Mouse (Mus musculus): ENCODE results near the gene Phactr2. TPM values are rescaled to one million over a fixed set of nuclear protein-coding genes. Genes with fewer than 3 reads are reported as not detected.

Gene Phactr2
- polyA plus RNA-seq, 1 experiment: 6.4 TPM

DNA sequence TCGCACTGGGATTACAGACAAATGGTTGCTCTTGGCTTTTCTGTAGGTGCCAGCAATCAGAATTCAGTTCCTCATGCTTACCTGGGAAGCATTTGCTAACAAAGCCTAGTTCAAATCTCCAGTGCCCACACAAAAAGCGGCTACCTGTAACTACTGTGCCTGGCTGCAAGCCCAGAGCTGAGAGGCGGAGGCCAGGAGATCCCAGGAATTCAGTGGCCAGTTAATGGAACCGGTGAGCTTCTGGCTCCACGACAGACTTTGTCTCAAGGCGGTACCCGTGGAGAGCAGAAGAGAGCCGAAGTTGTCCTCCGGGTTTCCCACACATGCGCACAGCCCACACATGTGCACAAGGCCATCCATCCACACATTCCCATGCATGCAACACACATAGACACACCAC, 46.6 kb downstream of the Phactr2 start:
- DNase-seq (ENCODE audit: low read depth): no peak
- no peak for TF ChIP-seq POLR2A (IDR thresholded peaks at IDR 0.05; ENCODE audit: borderline replicate concordance, extremely low read depth, insufficient read depth, insufficient read length, poor library complexity, severe bottlenecking)
- TF ChIP-seq CTCF (IDR thresholded peaks at IDR 0.05; ENCODE audit: borderline replicate concordance, extremely low read depth, insufficient read depth, insufficient read length): no peak

GRCm38 (mm10) chr10:13425198-13425597, 49.0 kb downstream of the Phactr2 start:
- TF ChIP-seq CTCF (IDR thresholded peaks at IDR 0.05; ENCODE audit: borderline replicate concordance, extremely low read depth, insufficient read depth, insufficient read length) (no peak), POLR2A (IDR thresholded peaks at IDR 0.05; ENCODE audit: borderline replicate concordance, extremely low read depth, insufficient read depth, insufficient read length, poor library complexity, severe bottlenecking) (no peak)
- no peak for DNase-seq (ENCODE audit: low read depth)

DNA sequence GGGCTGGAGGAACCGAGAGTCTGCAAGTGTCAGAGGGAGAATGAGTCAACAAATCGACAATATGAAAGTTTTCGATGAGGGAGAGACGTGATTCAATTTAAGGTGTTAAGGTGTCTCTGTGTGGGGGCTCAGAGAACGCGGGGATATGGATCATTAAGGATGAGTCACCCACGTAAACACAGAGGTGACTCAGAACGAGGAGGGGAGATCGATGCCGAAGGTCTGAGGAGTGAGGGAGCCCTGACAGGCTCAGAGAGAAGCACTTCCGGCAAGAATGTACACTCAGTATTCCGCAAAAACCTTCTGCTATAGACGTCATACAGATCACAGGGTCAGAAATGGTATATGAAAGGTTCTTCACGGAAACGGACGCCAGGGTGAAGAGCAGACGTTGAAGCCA, 49.7 kb downstream of the Phactr2 start:
- no peak for TF ChIP-seq POLR2A (IDR thresholded peaks at IDR 0.05; ENCODE audit: borderline replicate concordance, extremely low read depth, insufficient read depth, insufficient read length, poor library complexity, severe bottlenecking)
- TF ChIP-seq CTCF (IDR thresholded peaks at IDR 0.05; ENCODE audit: borderline replicate concordance, extremely low read depth, insufficient read depth, insufficient read length): no peak
- no peak for DNase-seq (ENCODE audit: low read depth)

DNA sequence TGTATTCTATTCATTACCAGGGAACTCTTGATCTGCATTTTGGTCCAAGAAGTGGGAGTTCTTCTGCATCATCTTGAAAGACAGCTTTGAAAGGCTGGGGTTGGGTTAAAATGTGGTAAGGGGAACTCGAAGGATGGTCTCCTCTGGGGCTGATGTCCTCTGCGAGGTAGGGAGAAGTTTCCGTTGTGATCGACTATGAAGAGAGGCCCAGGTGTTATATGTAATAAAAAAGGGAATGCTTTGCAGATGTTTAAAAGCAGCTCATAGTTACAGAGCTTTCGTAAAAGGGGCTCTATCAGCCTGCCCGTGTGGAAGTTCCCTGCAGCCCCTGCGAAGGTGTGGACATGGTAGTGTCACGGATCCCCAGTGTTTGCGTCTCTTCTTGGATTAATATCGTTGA, 50.2 kb downstream of the Phactr2 start:
- no peak for DNase-seq (ENCODE audit: low read depth)
- TF ChIP-seq CTCF (IDR thresholded peaks at IDR 0.05; ENCODE audit: borderline replicate concordance, extremely low read depth, insufficient read depth, insufficient read length) (no peak), POLR2A (IDR thresholded peaks at IDR 0.05; ENCODE audit: borderline replicate concordance, extremely low read depth, insufficient read depth, insufficient read length, poor library complexity, severe bottlenecking) (no peak)

DNA sequence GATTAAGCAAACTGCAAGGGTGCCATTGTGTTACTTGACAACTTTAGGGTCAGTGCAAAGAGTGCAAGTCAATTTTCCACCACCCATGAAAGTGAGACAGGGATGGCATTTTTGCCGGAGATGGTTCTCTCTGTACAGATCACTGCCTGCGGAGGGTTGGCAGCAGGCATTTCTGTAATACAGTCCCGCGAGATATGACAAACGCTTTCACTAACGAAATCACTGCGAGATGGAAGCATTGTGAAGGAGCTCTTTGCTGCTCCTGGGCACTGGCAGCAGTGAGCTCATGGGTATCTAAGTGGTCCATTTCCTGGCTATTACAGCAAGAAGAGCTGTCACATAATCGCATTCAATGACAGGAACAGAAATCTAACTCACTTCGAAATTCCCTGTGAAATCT, 52.1 kb downstream of the Phactr2 start:
- TF ChIP-seq POLR2A (IDR thresholded peaks at IDR 0.05; ENCODE audit: borderline replicate concordance, extremely low read depth, insufficient read depth, insufficient read length, poor library complexity, severe bottlenecking) (no peak), CTCF (IDR thresholded peaks at IDR 0.05; ENCODE audit: borderline replicate concordance, extremely low read depth, insufficient read depth, insufficient read length) (no peak)
- DNase-seq (ENCODE audit: low read depth): peak; percentile 67

GRCm38 (mm10) chr10:13419246-13419645, 55.0 kb downstream of the Phactr2 start:
- no peak for TF ChIP-seq POLR2A (IDR thresholded peaks at IDR 0.05; ENCODE audit: borderline replicate concordance, extremely low read depth, insufficient read depth, insufficient read length, poor library complexity, severe bottlenecking)
- no peak for TF ChIP-seq CTCF (IDR thresholded peaks at IDR 0.05; ENCODE audit: borderline replicate concordance, extremely low read depth, insufficient read depth, insufficient read length)
- peak; percentile 86 for DNase-seq (ENCODE audit: low read depth)

DNA sequence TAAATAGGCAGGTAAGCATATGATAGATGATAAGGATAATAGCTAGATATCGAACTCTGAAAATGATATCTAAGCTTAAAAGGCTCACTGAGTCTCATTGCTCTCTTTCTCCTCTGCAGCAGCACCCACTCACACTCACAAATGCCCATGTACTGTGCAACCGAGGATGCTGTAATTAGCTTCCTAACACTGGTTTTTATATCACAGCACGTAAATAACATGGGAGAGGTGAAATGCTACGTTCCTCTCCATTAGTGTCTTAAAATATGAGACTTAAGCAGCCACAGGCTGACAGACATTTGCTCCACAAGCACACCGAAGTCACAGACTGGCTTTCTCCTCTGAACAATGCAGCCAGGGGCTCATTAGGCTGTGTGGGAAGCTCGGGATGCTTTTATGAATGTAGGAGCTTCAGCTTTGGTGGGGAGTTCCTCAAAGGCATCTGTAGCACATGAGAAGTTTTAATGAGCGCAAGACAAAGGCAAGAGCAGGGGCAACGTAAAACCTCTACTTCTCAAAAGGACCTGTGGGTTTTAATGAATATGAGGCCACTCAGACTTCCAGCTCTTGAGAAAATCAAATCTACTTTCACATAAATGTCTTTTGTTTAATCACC, 58.6 kb downstream of the Phactr2 start:
- DNase-seq (ENCODE audit: low read depth): peak; percentile 95
- TF ChIP-seq CTCF (IDR thresholded peaks at IDR 0.05; ENCODE audit: borderline replicate concordance, extremely low read depth, insufficient read depth, insufficient read length) (no peak), POLR2A (IDR thresholded peaks at IDR 0.05; ENCODE audit: borderline replicate concordance, extremely low read depth, insufficient read depth, insufficient read length, poor library complexity, severe bottlenecking) (no peak)

DNA sequence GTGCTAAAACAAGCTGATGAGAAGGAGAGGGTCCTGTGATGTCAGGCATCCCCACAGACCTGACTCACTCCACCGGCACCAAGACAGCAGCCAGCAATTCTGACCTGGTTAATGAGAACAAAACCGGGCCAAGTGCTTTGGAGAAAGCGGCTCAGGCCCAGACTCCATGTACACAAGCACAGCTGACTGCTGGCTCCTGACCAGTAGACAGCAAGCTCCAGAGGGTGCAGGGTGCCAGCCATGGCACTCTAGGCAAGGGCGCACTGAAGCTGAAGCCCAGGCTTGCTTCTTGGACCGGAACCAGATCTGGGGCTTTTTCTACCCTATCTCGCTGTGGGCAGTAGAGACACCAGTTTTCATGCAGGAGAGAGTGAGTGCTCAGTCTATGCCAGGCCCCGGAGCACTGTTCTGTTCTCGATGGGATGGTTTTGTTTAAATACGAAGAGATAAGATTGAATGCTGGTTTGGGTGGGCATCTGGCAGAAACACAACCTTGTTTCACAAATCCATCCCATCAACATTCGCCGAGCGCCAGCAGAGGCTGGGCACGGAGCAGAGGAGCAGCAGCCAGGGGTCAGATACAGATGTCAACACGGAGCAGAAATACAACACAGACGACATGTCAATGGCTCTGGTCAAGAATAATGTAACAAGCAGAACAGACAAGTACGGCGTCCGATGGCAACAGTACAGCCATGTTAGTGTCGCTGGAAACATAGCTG, 61.8 kb downstream of the Phactr2 start:
- peak; percentile 71 for DNase-seq (ENCODE audit: low read depth)
- no peak for TF ChIP-seq POLR2A (IDR thresholded peaks at IDR 0.05; ENCODE audit: borderline replicate concordance, extremely low read depth, insufficient read depth, insufficient read length, poor library complexity, severe bottlenecking)
- no peak for TF ChIP-seq CTCF (IDR thresholded peaks at IDR 0.05; ENCODE audit: borderline replicate concordance, extremely low read depth, insufficient read depth, insufficient read length)

DNA sequence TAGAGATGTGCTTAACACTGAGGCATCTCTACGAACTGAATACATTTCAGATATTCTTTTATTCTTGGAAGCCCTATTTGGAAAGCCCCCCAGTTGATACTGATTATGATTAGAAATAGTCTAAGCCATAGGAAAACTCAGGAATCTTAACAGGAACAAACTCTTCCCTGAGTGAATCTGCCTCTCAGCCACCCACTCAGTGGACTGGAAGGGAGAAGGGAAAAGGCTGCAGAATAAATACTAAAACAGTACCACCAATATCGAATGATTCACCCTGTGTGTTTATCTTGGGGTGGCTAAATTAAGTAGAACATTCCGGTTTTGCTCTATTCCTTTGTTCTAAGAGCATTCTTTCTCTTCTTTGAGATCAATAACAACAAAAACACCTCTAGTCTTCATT, 63.2 kb downstream of the Phactr2 start:
- no peak for DNase-seq (ENCODE audit: low read depth)
- TF ChIP-seq POLR2A (IDR thresholded peaks at IDR 0.05; ENCODE audit: borderline replicate concordance, extremely low read depth, insufficient read depth, insufficient read length, poor library complexity, severe bottlenecking) (no peak), CTCF (IDR thresholded peaks at IDR 0.05; ENCODE audit: borderline replicate concordance, extremely low read depth, insufficient read depth, insufficient read length) (no peak)

GRCm38 (mm10) chr10:13401971-13402370, 72.2 kb downstream of the Phactr2 start:
- TF ChIP-seq CTCF (IDR thresholded peaks at IDR 0.05; ENCODE audit: borderline replicate concordance, extremely low read depth, insufficient read depth, insufficient read length) (no peak), POLR2A (IDR thresholded peaks at IDR 0.05; ENCODE audit: borderline replicate concordance, extremely low read depth, insufficient read depth, insufficient read length, poor library complexity, severe bottlenecking) (no peak)
- no peak for DNase-seq (ENCODE audit: low read depth)

- no peak for TF ChIP-seq POLR2A (IDR thresholded peaks at IDR 0.05; ENCODE audit: borderline replicate concordance, extremely low read depth, insufficient read depth, insufficient read length, poor library complexity, severe bottlenecking)
- DNase-seq (ENCODE audit: low read depth): no peak
These were observed 78.5 kb downstream of the Phactr2 start for GRCm38 (mm10) chr10:13395753-13396152.

DNA sequence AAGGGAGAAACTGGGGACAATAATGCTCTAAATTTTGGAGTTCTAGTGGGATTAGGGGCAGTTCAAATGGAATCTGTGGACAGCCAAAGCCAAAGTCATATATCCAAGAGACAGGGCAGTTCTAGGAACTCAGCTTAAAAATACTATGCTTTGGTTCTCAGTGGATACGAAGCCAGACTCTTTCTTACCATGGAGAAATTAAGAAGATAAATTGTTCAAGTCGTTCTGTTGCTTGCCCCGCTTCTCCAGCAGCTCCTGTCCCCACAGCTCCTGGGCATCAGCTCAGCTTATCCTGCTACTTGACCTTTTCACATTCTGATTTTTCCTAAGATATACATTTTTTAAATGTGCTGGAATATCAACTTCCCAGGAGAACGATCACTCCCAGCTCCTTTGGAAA, 80.2 kb downstream of the Phactr2 start:
- TF ChIP-seq POLR2A (IDR thresholded peaks at IDR 0.05; ENCODE audit: borderline replicate concordance, extremely low read depth, insufficient read depth, insufficient read length, poor library complexity, severe bottlenecking) (no peak), CTCF (IDR thresholded peaks at IDR 0.05; ENCODE audit: borderline replicate concordance, extremely low read depth, insufficient read depth, insufficient read length) (no peak)
- no peak for DNase-seq (ENCODE audit: low read depth)
